Mouse (Mus musculus) olfactory bulb, adult 2 months (tissue): ENCODE data around the gene Actn1. TPM values are rescaled to one million over a fixed set of nuclear protein-coding genes. Genes with fewer than 3 reads are reported as not detected.

Source experiments
- H3K27ac ChIP-seq: fragments of 200-500 bp; 2 replicates; pipeline ENCODE4 v1.5.1; 2012; ENCODE audit warnings: low read depth, low read length; ENCODE audit not compliant: insufficient read depth
- H3K4me1 ChIP-seq: fragments of 200-500 bp; 2 replicates; pipeline ENCODE4 v1.6.1; 2012; ENCODE audit warnings: low read length; ENCODE audit not compliant: control insufficient read depth, insufficient read depth
- H3K4me3 ChIP-seq: fragments of 200-500 bp; 2 replicates; pipeline ENCODE4 v1.5.1; 2012; ENCODE audit warnings: mild to moderate bottlenecking, low read depth, low read length, moderate library complexity; ENCODE audit not compliant: insufficient read depth
- CTCF ChIP-seq: fragments of 200-500 bp; IDR thresholded peaks from 2 replicates; pipeline ENCODE4 v1.5.1; 2012; ENCODE audit warnings: low read depth, mild to moderate bottlenecking, low read length, moderate library complexity; ENCODE audit not compliant: insufficient read depth
- POLR2A ChIP-seq: fragments of 200-500 bp; IDR thresholded peaks from 2 replicates; pipeline ENCODE4 v1.6.1; 2012; ENCODE audit warnings: mild to moderate bottlenecking, low read depth, low read length, moderate library complexity; ENCODE audit not compliant: insufficient read depth
- WGBS: fragments of 180-500 bp; shearing (Covaris S2); methylation state at CpG from one replicate; pipeline ENCODE4 v1.1.7; 2018; 5-methylcytosine and 5-hydroxymethylcytosine counted together
- polyA plus RNA-seq: library from polyadenylated mRNA; stranded (reverse); fragments of >200 nt; gene quantifications from 2 replicates; pipeline ENCODE4 v1.2.4, GENCODE M21; 2012; ENCODE audit warnings: low replicate concordance; ENCODE audit not compliant: missing spikeins, insufficient read depth, insufficient read length

The Actn1 gene
- polyA plus RNA-seq, 1 experiment: not detected

- Histone ChIP-seq H3K4me3 (no peak overlapping the region), H3K27ac (no peak overlapping the region), H3K4me1 (no peaks in the 10 kb centered on the region; the same call in 1 of the 2 replicates)
- 82% methylated on average over 8 of the region's 8 CpGs for WGBS
- TF ChIP-seq CTCF (no peak), POLR2A (no peak)
These were observed 119.2 kb downstream of the Actn1 start for GRCm38 (mm10) chr12:80141011-80141410.

DNA sequence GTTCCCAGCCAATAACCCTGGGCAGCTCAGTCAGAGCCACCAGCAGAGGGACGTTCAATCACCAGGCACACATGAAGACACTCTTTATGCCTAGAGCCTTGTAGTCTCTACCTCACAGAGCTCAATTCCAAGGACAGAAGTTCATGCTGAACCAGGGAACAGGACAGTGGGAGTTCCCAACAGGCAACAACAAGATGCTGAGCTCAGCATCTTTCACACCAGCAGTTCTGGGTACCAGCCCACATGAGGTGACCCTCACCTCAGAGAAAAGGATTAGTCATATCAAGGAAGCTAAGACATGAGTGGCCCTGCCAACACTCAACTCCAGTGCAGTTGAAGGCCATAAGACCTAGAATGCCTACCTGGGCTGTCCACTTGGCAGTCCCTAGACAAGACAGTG is 122.4 kb downstream of the Actn1 start:
- WGBS: 65% methylated on average over 1 of the region's 1 CpGs
- Histone ChIP-seq H3K4me1 (no peaks in the 10 kb centered on the region), H3K4me3 (no peak overlapping the region), H3K27ac (no peak overlapping the region)
- TF ChIP-seq CTCF: no peak
- TF ChIP-seq POLR2A: no peak

DNA sequence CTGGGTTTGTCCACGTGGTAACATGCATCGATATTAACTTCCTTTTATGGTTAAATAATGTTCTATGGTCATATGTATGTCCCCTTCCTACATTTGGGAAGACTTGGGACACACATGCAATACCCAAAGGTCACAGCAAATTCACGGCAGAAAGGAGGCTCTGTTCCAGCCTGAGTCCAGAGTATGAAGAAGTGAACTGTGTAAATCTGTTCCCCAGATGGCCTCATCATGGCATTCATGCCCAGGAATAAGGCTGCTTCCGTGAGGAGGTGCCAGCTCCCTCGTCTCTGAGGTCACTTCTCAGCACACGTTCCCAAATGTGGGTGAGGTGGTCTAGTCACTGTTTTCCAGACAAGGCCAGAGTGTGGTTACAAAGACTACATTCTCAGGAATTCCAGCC is 122.9 kb downstream of the Actn1 start:
- 85% methylated on average over 6 of the region's 6 CpGs for WGBS
- TF ChIP-seq POLR2A: no peak
- no peak for TF ChIP-seq CTCF
- H3K27ac ChIP-seq: no peak overlapping the region
- H3K4me3 ChIP-seq: no peak overlapping the region
- H3K4me1 ChIP-seq: peaks cover 2% of the 10 kb centered on the region; the same call in 1 of the 2 replicates

- Histone ChIP-seq H3K4me1 (peaks cover 8% of the 10 kb centered on the region), H3K27ac (no peak overlapping the region), H3K4me3 (no peak overlapping the region)
- WGBS: 92% methylated on average over 12 of the region's 12 CpGs
- TF ChIP-seq POLR2A (no peak), CTCF (no peak)
These were observed 123.8 kb downstream of the Actn1 start for GRCm38 (mm10) chr12:80136264-80136930.

- Histone ChIP-seq H3K27ac (no peak overlapping the region), H3K4me3 (no peak overlapping the region), H3K4me1 (peaks cover 16% of the 10 kb centered on the region)
- no peak for TF ChIP-seq CTCF
- no peak for TF ChIP-seq POLR2A
- 94% methylated on average over 8 of the region's 8 CpGs for WGBS
These were observed 125.0 kb downstream of the Actn1 start for GRCm38 (mm10) chr12:80135173-80135572.

- peak overlapping the region; percentile 84; the same call in 1 of the 2 replicates for H3K4me3 ChIP-seq
- peak overlapping the region; percentile 94; the same call in 1 of the 2 replicates for H3K27ac ChIP-seq
These were observed 127.1 kb downstream of the Actn1 start for GRCm38 (mm10) chr12:80133011-80133545.

GRCm38 (mm10) chr12:80132250-80133003 is 127.7 kb downstream of the Actn1 start:
- under 1% methylated on average over 66 of the region's 66 CpGs for WGBS
- TF ChIP-seq CTCF (peak; percentile 95), POLR2A (peak; percentile 76)
- Histone ChIP-seq H3K4me1 (peaks cover 16% of the 10 kb centered on the region), H3K27ac (peak overlapping the region; percentile 94), H3K4me3 (peak overlapping the region; percentile 84)

More at GRCm38 (mm10) chr12:80133011-80133545, 127.1 kb downstream of the Actn1 start:
- no peak for TF ChIP-seq CTCF
- no peak for TF ChIP-seq POLR2A
- H3K4me1 ChIP-seq: peaks cover 16% of the 10 kb centered on the region
- 42% methylated on average over 9 of the region's 9 CpGs for WGBS

GRCm38 (mm10) chr12:80131359-80132249 is 128.6 kb downstream of the Actn1 start:
- WGBS: 58% methylated on average over 17 of the region's 17 CpGs
- no peak for TF ChIP-seq POLR2A
- TF ChIP-seq CTCF: no peak
- H3K4me1 ChIP-seq: peaks cover 16% of the 10 kb centered on the region
- peak overlapping the region; percentile 84 for H3K4me3 ChIP-seq
- peak overlapping the region; percentile 94 for H3K27ac ChIP-seq
